Mouse (Mus musculus) E14TG2a.4 (cell line): ENCODE data around the gene Atp8a2.
A peak's percentile ranks its signal among the peaks of the same experiment; 100 is the strongest.

Source experiments
- CTCF ChIP-seq: conservative IDR thresholded peaks from 2 replicates; pipeline ENCODE4 v1.5.1; 2014; ENCODE audit warnings: low read length
- NANOG ChIP-seq: IDR thresholded peaks from 2 replicates; pipeline ENCODE4 v1.6.1; 2014; ENCODE audit warnings: borderline replicate concordance, low read length, mixed read lengths
- POU5F1 ChIP-seq: IDR thresholded peaks from 2 replicates; pipeline ENCODE4 v1.6.1; 2014; ENCODE audit warnings: low read length, borderline replicate concordance

GRCm38 (mm10) chr14:59988860-59989259, 208.1 kb downstream of the Atp8a2 start:
- TF ChIP-seq CTCF (peak; percentile 32; the same call in 1 of the 2 replicates), POU5F1 (no peak), NANOG (no peak)
